Mouse (Mus musculus) limb, embryonic 13.5 days (tissue): ENCODE data around the gene Guca2a. TPM values are rescaled to one million over a fixed set of nuclear protein-coding genes. Genes with fewer than 3 reads are reported as not detected.

Experiments
- ATAC-seq: fragments of 200-750 bp; cut with Nextera tagmentation; 2 replicates; pipeline ENCODE4 v1.8.0; 2017; ENCODE audit warnings: low read depth, moderate number of reproducible peaks, moderate TSS enrichment; ENCODE audit not compliant: low FRiP score
- H3K27ac ChIP-seq: fragments of 300-500 bp; sonication (generic); 2 replicates; pipeline ENCODE4 v1.5.1; 2015; ENCODE audit warnings: inconsistent platforms, mild to moderate bottlenecking, moderate library complexity
- H3K27me3 ChIP-seq: fragments of 300-500 bp; sonication (generic); 2 replicates; pipeline ENCODE4 v1.6.1; 2015; ENCODE audit warnings: mild to moderate bottlenecking, inconsistent platforms
- H3K36me3 ChIP-seq: fragments of 300-500 bp; sonication (generic); 2 replicates; pipeline ENCODE4 v1.6.1; 2015; ENCODE audit warnings: inconsistent platforms, mild to moderate bottlenecking, moderate library complexity
- H3K4me1 ChIP-seq: fragments of 300-500 bp; sonication (generic); 2 replicates; pipeline ENCODE4 v1.6.1; 2015; ENCODE audit warnings: inconsistent platforms
- H3K4me2 ChIP-seq: fragments of 300-500 bp; sonication (generic); replicated peaks from 2 replicates; pipeline ENCODE4 v1.6.1; 2015; ENCODE audit warnings: inconsistent platforms, mild to moderate bottlenecking, moderate library complexity
- H3K4me3 ChIP-seq: fragments of 300-500 bp; sonication (generic); 2 replicates; pipeline ENCODE4 v1.5.1; 2015; ENCODE audit warnings: moderate library complexity, mild to moderate bottlenecking, inconsistent platforms
- H3K9ac ChIP-seq: fragments of 300-500 bp; sonication (generic); 2 replicates; pipeline ENCODE4 v1.6.1; 2015; ENCODE audit warnings: mild to moderate bottlenecking, inconsistent platforms
- H3K9me3 ChIP-seq: fragments of 300-500 bp; sonication (generic); 2 replicates; pipeline ENCODE4 v1.6.1; 2016; ENCODE audit warnings: inconsistent platforms
- WGBS: fragments of 180-500 bp; shearing (Covaris S2); methylation state at CpG from one replicate; pipeline ENCODE4 v1.1.7; 2015; 5-methylcytosine and 5-hydroxymethylcytosine counted together
- polyA plus RNA-seq: library from polyadenylated mRNA; unstranded; fragments of >200 nt; fragmentation: Nextera tagmentation; extraction: Ambion mirVana; gene quantifications from 2 replicates; pipeline ENCODE4 v1.2.1, GENCODE M21; 2015

Guca2a gene
- polyA plus RNA-seq: not detected in 2 replicates

DNA sequence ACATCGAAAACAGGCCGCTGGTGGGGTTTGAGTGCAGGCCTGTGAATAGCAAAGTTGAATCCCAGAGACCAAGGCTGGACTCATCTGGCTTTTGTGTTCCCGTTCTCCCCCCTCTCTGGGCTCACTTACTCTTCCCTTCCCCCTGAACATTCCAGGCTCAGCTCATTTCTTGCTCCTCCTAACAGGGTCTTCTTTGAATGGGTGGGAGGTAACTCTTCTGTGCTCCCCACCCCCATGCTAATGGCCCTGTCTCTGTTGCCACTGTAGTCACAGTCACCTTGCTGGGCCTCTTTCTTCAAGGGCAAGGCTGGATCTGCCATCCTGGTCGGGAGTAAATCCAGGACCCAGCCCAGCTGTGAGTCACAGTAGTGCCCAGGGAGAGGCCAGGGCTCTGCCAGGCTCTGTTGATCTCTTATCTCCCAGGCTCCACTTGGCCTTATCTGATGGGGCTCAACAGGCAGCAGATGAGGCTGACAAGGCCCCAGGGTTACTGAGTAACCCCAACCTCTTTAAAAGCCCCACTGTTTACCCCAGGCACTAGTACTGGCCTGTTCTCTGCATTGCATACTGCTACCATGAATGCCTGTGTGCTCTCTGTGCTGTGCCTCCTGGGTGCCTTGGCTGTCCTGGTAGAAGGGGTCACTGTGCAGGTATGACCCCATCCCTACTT, at the start of gene Guca2a:
Guca2a (plus strand) TSS at position 529 of the 670 bp plus-strand sequence.
- Histone ChIP-seq H3K27me3 (no peaks in the 10 kb centered on the region), H3K4me2 (no peak within 1 kb of the TSS), H3K27ac (no peak within 1 kb of the TSS), H3K9me3 (no peaks in the 10 kb centered on the region), H3K4me1 (peaks cover 19% of the 10 kb centered on the region), H3K9ac (no peak within 1 kb of the TSS), H3K4me3 (no peak within 1 kb of the TSS), H3K36me3 (no peaks in the 10 kb centered on the region)
- ATAC-seq: no peak
- WGBS: 75% methylated on average over 4 of the region's 4 CpGs

DNA sequence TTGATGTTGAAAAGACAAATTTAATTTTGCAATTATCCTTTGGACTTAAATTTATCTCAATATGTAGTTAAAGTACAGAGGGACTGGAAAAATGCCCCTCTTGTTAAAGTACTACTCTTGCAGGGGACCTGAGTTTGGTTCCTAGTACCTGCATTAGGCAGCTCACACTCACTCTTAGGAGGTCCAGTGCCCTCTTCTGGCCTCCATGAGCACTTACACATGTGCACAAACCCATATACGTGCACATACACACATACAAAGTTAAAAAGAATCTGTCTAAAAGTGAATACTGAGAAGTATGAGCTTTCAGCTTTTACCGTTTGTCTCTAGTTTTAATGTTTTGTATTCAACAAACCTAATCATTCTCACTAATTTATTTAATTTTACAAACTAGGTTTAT, 49.5 kb upstream of the Guca2a start:
- H3K27me3 ChIP-seq: no peaks in the 10 kb centered on the region
- H3K4me2 ChIP-seq: no peak overlapping the region
- H3K9ac ChIP-seq: no peak overlapping the region
- no peak for ATAC-seq
- no peaks in the 10 kb centered on the region for H3K4me1 ChIP-seq
- 87% methylated on average over 2 of the region's 2 CpGs for WGBS
- H3K9me3 ChIP-seq: no peaks in the 10 kb centered on the region
- no peak overlapping the region for H3K27ac ChIP-seq
- peaks cover 24% of the 10 kb centered on the region for H3K36me3 ChIP-seq
- H3K4me3 ChIP-seq: no peak overlapping the region

DNA sequence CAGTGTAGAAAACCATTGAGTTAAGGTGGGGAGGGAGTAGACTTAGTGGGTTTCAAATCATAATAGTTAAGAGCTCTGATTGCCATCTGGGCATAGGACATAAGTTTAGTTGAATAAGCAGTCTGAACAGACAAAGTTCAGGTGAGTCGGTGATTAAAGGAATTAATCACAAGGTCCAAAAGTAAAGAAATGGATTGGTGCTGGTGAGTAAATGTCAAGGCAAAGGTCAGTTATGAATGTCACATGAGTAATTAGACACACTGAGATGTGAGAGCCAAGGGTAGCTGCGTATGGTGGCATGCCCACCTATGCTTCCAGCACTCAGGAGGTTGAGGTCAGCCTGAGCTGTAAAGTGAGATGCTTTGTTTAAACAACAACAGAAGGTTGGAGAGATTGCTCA, 48.1 kb upstream of the Guca2a start:
- 83% methylated on average over 2 of the region's 2 CpGs for WGBS
- no peak for ATAC-seq

DNA sequence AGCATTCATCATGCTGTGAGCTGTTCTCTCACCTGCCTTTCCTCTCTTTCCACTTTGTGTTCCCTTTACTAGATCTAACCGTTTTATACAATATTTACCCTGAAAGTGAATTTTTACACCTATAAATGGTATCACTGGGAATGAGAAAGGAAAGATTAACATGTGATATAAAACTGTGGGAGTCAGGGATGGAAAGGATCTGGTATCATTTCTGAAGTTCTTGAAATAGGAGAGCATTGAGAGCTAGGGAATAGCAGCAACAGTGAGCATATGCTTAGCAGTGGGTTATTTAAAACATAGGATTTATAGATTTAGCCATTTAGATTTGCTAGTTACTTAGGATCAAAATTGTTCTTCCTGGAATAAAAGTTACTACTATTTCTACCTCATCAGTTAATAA, 47.5 kb upstream of the Guca2a start:
- ATAC-seq: no peak
- Histone ChIP-seq H3K4me3 (no peak overlapping the region), H3K27ac (no peak overlapping the region), H3K36me3 (peaks cover 24% of the 10 kb centered on the region), H3K4me2 (no peak overlapping the region), H3K4me1 (no peaks in the 10 kb centered on the region), H3K9me3 (no peaks in the 10 kb centered on the region), H3K9ac (no peak overlapping the region), H3K27me3 (no peaks in the 10 kb centered on the region)
- WGBS: 90% methylated on average over 1 of the region's 1 CpGs

More for the DNA sequence above, 48.1 kb upstream of the Guca2a start:
- H3K9me3 ChIP-seq: no peaks in the 10 kb centered on the region
- no peak overlapping the region for H3K4me2 ChIP-seq
- no peak overlapping the region for H3K4me3 ChIP-seq
- H3K36me3 ChIP-seq: peaks cover 24% of the 10 kb centered on the region
- no peaks in the 10 kb centered on the region for H3K4me1 ChIP-seq
- no peak overlapping the region for H3K9ac ChIP-seq
- H3K27ac ChIP-seq: no peak overlapping the region
- no peaks in the 10 kb centered on the region for H3K27me3 ChIP-seq

DNA sequence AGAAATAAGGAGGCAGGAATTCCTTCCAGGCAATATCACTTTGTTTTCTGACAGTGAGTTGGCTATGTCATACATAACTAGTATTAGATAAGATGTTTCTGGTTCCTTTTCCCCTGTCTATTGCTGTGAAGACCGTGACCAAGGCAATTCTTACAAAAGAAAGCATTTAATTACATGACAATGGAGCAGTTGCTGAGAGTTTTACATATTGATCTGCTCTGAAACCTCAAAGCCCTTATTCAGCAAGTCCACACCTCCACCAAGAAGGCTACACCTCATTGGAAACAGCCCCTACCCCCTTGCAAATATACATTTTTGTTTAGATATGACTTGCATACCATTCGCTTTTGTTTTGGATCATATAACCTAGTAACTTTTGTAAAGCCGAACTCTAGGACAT, 45.0 kb upstream of the Guca2a start:
- Histone ChIP-seq H3K27ac (no peak overlapping the region), H3K27me3 (no peaks in the 10 kb centered on the region), H3K4me3 (no peak overlapping the region), H3K4me2 (no peak overlapping the region), H3K4me1 (no peaks in the 10 kb centered on the region), H3K9ac (no peak overlapping the region), H3K36me3 (peaks cover 6% of the 10 kb centered on the region), H3K9me3 (no peaks in the 10 kb centered on the region)
- WGBS: 81% methylated on average over 3 of the region's 3 CpGs
- no peak for ATAC-seq

DNA sequence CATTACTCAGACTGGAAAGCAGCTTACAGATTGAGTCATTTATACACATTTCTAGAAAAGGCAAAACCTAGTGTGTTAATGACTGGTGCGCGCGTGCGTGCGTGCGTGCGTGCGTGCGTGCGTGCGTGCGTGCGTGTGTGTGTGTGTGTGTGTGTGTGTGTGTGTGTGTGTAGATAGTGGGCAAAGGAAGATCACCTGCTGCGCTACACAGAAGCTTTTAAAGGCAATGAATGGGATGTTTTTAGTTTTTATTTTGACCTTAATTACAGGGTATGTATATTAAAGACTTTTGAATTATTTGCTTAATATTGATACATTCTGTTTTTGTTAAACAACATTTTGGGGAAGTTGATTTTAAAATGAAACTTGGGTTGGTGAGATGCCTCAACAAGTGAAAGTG, 43.2 kb upstream of the Guca2a start:
- Histone ChIP-seq H3K4me2 (no peak overlapping the region), H3K9ac (no peak overlapping the region), H3K27ac (no peak overlapping the region), H3K9me3 (no peaks in the 10 kb centered on the region), H3K4me1 (no peaks in the 10 kb centered on the region), H3K27me3 (no peaks in the 10 kb centered on the region), H3K4me3 (no peak overlapping the region), H3K36me3 (no peaks in the 10 kb centered on the region)
- no peak for ATAC-seq
- WGBS: 84% methylated on average over 14 of the region's 14 CpGs

DNA sequence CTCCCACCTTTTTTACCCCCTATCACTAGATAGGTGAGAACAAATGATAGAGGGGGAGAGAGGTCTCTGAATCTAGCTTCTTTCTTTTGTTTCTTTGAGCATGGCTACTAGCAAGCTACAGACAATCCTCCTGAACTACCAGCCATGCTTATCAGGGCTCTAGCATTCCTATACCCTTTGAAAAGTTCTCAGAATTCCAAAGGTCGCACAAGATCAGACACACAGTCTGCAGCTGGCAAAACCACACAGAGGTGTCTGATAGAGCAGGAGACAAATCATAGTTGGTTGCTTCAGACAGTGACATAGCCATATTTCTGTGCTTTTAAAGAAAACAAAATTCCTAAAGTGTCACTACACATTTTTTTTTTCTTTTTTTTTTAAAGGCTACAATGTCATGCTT, 37.9 kb upstream of the Guca2a start:
- no peak overlapping the region for H3K4me3 ChIP-seq
- peaks cover 11% of the 10 kb centered on the region for H3K36me3 ChIP-seq
- H3K9ac ChIP-seq: no peak overlapping the region
- H3K27me3 ChIP-seq: no peaks in the 10 kb centered on the region
- no peak overlapping the region for H3K27ac ChIP-seq
- WGBS: 68% methylated on average over 1 of the region's 1 CpGs
- H3K4me2 ChIP-seq: no peak overlapping the region
- H3K9me3 ChIP-seq: no peaks in the 10 kb centered on the region
- H3K4me1 ChIP-seq: no peaks in the 10 kb centered on the region
- ATAC-seq: no peak

DNA sequence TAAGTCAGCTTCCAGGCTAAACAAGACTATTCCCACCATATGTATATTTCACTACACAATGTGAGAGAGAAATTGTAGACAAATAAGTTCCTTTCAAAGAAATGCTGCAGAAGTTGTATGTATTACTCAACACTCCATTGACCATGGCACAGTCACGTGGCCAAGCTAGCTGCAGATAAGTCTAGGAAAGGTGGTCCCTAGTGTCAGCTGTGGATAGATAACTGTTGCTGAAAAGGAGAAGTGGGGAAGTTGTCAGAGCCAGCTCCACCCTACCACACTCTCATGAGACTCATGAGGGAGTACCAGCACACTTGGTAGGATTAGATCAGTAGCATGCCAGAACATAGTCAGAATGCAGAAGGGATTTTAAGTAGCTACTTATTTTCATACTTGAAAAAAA, 28.0 kb upstream of the Guca2a start:
- Histone ChIP-seq H3K4me1 (no peaks in the 10 kb centered on the region), H3K27ac (no peak overlapping the region), H3K27me3 (no peaks in the 10 kb centered on the region), H3K4me3 (no peak overlapping the region), H3K36me3 (peaks cover 25% of the 10 kb centered on the region), H3K9ac (no peak overlapping the region), H3K9me3 (no peaks in the 10 kb centered on the region; the same call in 1 of the 2 replicates), H3K4me2 (no peak overlapping the region)
- WGBS: 96% methylated on average over 1 of the region's 1 CpGs
- ATAC-seq: no peak

DNA sequence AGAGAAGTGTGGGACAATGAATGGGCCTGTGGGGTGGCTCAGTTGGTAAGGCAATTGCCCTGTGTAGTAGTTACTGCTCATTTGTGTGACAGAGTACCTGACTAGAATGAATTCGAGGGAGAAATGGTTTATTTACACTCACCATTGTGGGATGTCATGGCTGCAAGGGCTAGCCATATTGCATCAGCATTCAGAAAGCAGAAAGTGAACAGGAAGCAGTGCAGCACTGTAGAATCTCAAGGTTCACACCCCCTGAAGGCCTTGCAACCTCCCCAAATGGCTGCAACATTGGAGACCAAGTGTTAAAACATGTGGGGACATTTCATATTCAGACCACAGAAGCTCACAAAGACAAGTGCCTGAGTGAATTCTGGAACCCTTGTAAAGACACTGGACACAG, 23.4 kb upstream of the Guca2a start:
- Histone ChIP-seq H3K4me1 (peaks cover 9% of the 10 kb centered on the region), H3K36me3 (0 out of 2 replicates have a peak, but pooled peaks cover 5% of the 10 kb centered on the region), H3K4me2 (no peak overlapping the region), H3K27ac (no peak overlapping the region), H3K9ac (no peak overlapping the region), H3K27me3 (no peaks in the 10 kb centered on the region), H3K4me3 (no peak overlapping the region), H3K9me3 (no peaks in the 10 kb centered on the region)
- ATAC-seq: no peak
- WGBS: 77% methylated on average over 1 of the region's 1 CpGs

DNA sequence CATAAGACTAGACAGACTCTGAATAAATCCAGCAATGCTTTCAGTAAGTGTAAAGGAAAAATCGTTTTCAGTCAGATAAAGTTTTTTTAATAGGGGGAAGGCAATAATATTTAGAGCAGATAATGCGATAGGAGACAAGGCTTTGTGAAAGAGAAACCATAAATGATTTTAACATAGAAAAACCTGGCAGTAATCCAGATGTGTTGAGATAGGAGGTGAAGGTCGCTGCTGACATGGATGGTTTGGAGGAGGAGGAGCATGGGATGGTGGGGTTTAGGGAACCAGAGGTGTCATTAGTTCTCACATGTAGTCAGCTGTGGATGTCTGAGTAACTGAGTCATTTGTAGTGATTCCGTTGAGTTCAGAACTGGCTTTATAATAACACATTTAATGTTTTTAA, 22.8 kb upstream of the Guca2a start:
- no peak overlapping the region for H3K4me2 ChIP-seq
- H3K27me3 ChIP-seq: no peaks in the 10 kb centered on the region

DNA sequence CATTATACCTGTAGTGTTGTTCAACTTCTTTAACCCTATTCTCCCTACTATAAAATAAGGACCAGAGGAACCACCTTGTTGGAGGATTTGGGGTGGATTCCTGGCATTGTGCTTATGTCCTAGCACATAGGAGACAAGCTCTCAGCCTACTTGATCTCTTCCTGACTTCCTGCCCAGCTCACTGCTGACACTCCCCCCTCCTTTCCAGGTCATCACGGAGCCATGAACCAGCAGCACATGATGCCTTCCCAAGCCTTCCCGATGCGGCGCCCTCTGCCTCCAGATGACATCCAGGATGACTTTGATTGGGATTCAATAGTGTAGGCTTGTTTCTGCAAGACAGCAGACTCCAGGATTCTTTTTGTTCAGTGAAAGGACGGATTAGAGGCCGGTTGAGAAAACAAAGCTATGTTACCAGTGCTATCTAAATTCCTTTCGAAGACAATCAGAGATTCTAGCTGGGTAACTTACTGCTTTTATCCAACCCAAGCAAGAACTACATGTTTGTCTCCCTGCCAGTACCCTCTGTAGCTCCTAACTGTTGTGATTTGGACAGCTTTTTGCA, 11.3 kb upstream of the Guca2a start:
- H3K9me3 ChIP-seq: no peaks in the 10 kb centered on the region
- H3K9ac ChIP-seq: no peak overlapping the region
- H3K36me3 ChIP-seq: peaks cover 77% of the 10 kb centered on the region
- H3K27me3 ChIP-seq: no peaks in the 10 kb centered on the region
- H3K4me1 ChIP-seq: no peaks in the 10 kb centered on the region
- no peak for ATAC-seq
- 84% methylated on average over 7 of the region's 7 CpGs for WGBS
- no peak overlapping the region for H3K4me2 ChIP-seq
- H3K4me3 ChIP-seq: no peak overlapping the region
- H3K27ac ChIP-seq: no peak overlapping the region

More for the DNA sequence above, 22.8 kb upstream of the Guca2a start:
- Histone ChIP-seq H3K9ac (no peak overlapping the region), H3K27ac (no peak overlapping the region), H3K36me3 (peaks cover 9% of the 10 kb centered on the region), H3K4me3 (no peak overlapping the region), H3K4me1 (peaks cover 11% of the 10 kb centered on the region), H3K9me3 (no peaks in the 10 kb centered on the region)
- 80% methylated on average over 4 of the region's 4 CpGs for WGBS
- no peak for ATAC-seq

DNA sequence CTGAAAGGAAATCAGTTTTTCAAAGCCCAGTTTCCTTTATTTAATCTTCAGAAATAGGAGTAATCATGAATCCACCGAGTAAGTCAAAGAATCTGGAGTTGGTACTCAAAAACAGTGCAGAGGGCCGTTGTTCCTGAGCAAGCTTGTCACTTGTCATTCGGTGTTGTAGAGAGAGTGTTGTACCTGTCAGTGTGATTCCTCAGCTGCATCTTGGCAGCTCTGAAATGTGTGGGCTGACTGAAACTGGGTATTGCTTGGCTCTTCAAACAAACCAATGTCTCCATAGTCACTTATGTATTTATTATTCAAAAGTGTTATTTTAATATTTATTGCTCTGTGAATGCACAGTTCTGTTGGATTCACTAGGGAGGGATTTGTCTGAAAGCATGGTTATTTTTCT, 10.6 kb upstream of the Guca2a start:
- Histone ChIP-seq H3K27ac (no peak overlapping the region), H3K27me3 (no peaks in the 10 kb centered on the region), H3K9ac (no peak overlapping the region), H3K4me2 (no peak overlapping the region), H3K4me1 (no peaks in the 10 kb centered on the region), H3K4me3 (no peak overlapping the region), H3K9me3 (no peaks in the 10 kb centered on the region), H3K36me3 (peaks cover 73% of the 10 kb centered on the region)
- ATAC-seq: no peak
- 89% methylated on average over 3 of the region's 3 CpGs for WGBS

DNA sequence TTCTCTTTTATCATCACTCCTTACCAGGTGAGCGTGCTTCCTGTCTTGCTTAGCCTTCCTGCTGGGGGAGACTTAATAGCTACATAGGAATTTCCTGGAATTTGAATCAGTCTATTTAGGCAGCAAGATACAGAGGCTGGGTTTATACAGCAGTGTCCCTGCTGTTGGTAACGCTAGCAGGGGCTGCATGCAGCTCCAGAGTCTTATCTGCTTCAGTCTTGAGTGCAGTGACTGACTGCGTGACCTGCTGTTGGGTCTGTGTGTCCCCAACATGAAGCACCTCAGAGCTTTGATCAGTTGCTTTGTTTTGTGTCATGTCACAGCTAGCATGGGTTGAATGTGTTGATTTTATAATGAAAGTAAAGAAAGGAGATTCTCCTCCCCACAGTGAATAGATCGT, 10.2 kb upstream of the Guca2a start:
- Histone ChIP-seq H3K9me3 (no peaks in the 10 kb centered on the region), H3K9ac (no peak overlapping the region), H3K4me2 (no peak overlapping the region), H3K27ac (no peak overlapping the region), H3K4me3 (no peak overlapping the region), H3K27me3 (no peaks in the 10 kb centered on the region), H3K36me3 (peaks cover 70% of the 10 kb centered on the region), H3K4me1 (no peaks in the 10 kb centered on the region)
- no peak for ATAC-seq
- 84% methylated on average over 4 of the region's 4 CpGs for WGBS
